Mouse (Mus musculus): ENCODE results near the gene Atf6.

The Atf6 gene

DNA sequence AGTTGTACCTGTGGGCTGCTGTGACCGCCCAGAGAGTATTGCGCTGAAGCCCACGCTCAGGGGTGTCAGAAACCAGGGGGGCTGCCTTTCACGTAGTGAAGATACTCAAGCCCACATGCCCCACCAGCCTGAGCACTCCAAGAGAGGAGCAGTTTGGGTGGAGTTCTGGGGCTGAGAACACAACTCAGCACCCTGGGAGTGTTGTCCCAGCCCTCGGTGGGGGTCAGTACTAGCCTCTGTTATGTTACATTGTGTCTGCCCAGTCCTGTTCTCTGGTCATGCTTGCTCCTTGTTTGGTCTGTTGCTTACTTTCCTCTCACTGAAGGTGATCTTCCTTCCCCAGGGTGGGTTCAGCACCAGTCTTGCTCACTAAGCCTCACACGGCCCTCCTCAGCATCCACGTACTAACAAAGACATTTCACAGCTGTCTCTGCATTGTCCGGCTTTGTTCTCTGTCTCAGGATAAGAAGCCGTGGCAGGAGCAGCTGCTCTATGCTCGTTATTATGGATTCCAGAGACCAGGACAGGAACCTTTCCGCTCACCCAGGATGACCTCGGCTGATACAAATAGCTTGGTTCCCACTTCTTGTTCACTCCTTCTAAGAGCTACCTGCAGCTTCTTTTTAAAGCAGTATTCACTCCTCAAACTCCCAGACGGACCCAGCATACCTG lies 209.8 kb downstream of the Atf6 start:
- DNase-seq (ENCODE audit: low spot score) = no peak

DNA sequence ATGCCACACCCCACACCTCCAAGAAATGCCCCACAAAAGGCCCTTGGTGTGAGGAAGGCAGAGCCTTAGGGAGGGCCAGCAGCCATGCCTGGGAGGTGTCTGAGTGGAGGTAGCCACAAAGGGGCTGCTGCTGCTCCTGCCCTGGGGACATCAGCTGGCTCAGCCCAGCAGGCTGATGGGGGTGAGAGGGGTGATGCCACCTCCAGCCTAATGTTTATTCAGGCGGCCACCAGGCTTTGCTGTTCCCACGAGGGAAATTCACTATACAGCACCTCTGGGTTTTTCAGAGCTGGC lies 210.4 kb downstream of the Atf6 start:
- no peak for DNase-seq (ENCODE audit: low spot score)

DNA sequence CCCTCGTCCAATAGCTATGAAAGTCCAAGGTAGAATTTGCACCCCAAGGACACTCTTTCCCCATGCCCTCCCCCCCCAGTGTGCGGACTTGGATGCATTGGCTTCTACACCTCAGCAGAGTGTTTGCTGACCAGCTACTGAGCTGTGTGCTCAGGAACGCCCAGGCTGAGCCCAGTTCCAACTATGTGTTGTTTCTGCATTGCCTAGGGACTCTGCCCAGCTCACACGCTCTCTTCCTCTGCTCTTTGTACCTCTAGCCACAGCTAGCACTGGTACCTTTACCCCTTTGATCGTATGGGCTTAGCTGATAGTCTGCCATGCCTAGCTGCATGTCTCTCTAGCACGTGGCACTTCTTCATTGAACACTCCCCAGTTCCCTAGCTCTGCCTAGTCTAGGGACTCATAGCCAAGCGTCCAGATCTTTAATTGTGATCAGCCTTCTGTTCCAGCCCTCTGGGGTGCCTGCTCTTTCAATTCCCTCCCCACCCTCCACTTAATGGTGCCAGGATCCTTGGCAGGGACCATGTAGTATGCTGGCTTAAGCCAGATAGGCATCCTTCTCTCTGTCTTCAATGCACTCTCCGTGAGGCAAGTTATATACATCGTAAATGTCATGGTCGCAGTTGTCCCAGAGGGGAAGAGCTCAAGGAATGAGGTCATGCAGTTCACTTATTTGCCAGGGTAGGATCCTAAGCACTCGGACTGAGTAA lies 210.9 kb downstream of the Atf6 start:
- DNase-seq (ENCODE audit: low spot score) = no peak

DNA sequence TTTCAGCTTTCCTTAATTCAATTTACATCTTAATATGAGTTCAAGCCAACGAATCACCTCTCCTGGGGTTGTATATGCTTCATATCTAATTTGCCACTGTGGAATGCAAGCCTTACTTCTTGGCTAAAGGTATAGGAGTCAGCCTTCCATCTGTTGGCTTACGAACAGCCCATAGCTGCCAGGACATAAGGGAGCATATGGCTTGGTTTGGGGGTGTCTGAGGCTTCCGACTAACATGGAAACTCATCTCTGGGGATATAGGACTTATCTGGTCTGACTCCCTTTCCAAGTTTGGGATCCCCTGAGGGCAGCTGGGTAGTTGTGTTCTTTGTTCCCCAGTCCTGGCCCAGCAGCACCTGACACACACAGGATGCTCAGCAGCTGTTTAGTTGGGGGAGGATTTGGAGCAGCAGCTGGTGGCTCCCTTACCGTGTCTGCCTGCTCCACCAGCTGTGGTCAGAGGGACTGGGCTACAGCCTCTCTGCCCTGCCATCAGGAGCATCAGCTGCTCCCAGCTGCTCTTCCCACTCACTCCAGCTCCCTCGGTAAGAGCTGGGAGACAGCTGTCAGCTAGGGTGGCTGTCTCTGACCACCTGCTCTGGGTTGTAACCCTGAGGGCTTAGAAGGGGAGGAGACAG lies 212.2 kb downstream of the Atf6 start:
- DNase-seq (ENCODE audit: low spot score) = no peak
